Mouse (Mus musculus) forebrain, embryonic 12.5 days (tissue): ENCODE measurements around the gene Upf1. TPM values are rescaled to one million over a fixed set of nuclear protein-coding genes. Genes with fewer than 3 reads are reported as not detected.

Experiments used
- polyA plus RNA-seq: library from polyadenylated mRNA; unstranded; fragments of >200 nt; fragmentation: Nextera tagmentation; extraction: Ambion mirVana; gene quantifications from 2 replicates; pipeline ENCODE4 v1.2.1, GENCODE M21; 2016

Upf1 gene
- polyA plus RNA-seq, 1 experiment from 2014 or later, result 26.9 TPM

Other genes starting within 250 kb of the Upf1 start
- gene Ncan, start 232.4 kb downstream of the Upf1 start, polyA plus RNA-seq, result 84.2 and 104 TPM in 2 replicates
- gene Nr2c2ap, start 221.9 kb downstream of the Upf1 start, polyA plus RNA-seq, result 27.8 and 28.3 TPM in 2 replicates
- gene Rfxank, start 214.1 kb downstream of the Upf1 start, polyA plus RNA-seq, result 14.3 and 16.7 TPM in 2 replicates
- gene Borcs8, start 213.8 kb downstream of the Upf1 start, polyA plus RNA-seq, result 35.0 and 36.1 TPM in 2 replicates
- gene Mef2b, start 213.6 kb downstream of the Upf1 start, polyA plus RNA-seq, result 1.6 and 2.5 TPM in 2 replicates
- 48.7 and 53.8 TPM in 2 replicates for gene Tmem161a, start 180.9 kb downstream of the Upf1 start, polyA plus RNA-seq
- gene Slc25a42, start 141.0 kb downstream of the Upf1 start, polyA plus RNA-seq, result 3.4 and 3.6 TPM in 2 replicates
- 82.9 and 92.5 TPM in 2 replicates for gene Sugp2, start 119.1 kb downstream of the Upf1 start, polyA plus RNA-seq
- gene Armc6, start 118.8 kb downstream of the Upf1 start, polyA plus RNA-seq, result 35.8 and 38.0 TPM in 2 replicates
- 90.7 and 94.5 TPM in 2 replicates for gene Homer3, start 70.5 kb downstream of the Upf1 start, polyA plus RNA-seq
- gene Ddx49, start 50.8 kb downstream of the Upf1 start, polyA plus RNA-seq, result 54.0 and 54.2 TPM in 2 replicates
- gene Cope, start 50.8 kb downstream of the Upf1 start, polyA plus RNA-seq, result 217 and 229 TPM in 2 replicates
- gene Cers1, start 37.5 kb downstream of the Upf1 start, polyA plus RNA-seq, result 14.9 and 16.2 TPM in 2 replicates
- gene Gdf1, start 23.5 kb downstream of the Upf1 start, polyA plus RNA-seq, result 1.8 and 4.2 TPM in 2 replicates
- gene Comp, start 20.3 kb upstream of the Upf1 start, polyA plus RNA-seq, result 0.08 and 0.34 TPM in 2 replicates
- gene Crtc1, start 86.3 kb upstream of the Upf1 start, polyA plus RNA-seq, result 18.3 and 22.0 TPM in 2 replicates
- 18.3 and 18.6 TPM in 2 replicates for gene Klhl26, start 123.7 kb upstream of the Upf1 start, polyA plus RNA-seq
- gene Tmem59l, start 134.1 kb upstream of the Upf1 start, polyA plus RNA-seq, result 17.0 and 17.6 TPM in 2 replicates
- gene Crlf1, start 139.9 kb upstream of the Upf1 start, polyA plus RNA-seq, result 1.6 and 2.8 TPM in 2 replicates
- 126 and 127 TPM in 2 replicates for gene Rex1bd, start 153.5 kb upstream of the Upf1 start, polyA plus RNA-seq
- gene Uba52, start 157.5 kb upstream of the Upf1 start, polyA plus RNA-seq, result 692 and 734 TPM in 2 replicates
- gene Fkbp8, start 174.4 kb upstream of the Upf1 start, polyA plus RNA-seq, result 309 and 314 TPM in 2 replicates
- 45.6 and 50.8 TPM in 2 replicates for gene Kxd1, start 174.7 kb upstream of the Upf1 start, polyA plus RNA-seq
- 18.8 and 19.9 TPM in 2 replicates for gene Ell, start 186.2 kb upstream of the Upf1 start, polyA plus RNA-seq
- gene Isyna1, start 241.1 kb upstream of the Upf1 start, polyA plus RNA-seq, result 101 and 107 TPM in 2 replicates